Mouse (Mus musculus) testis, adult 2 months (tissue): ENCODE results near the gene Zfp668. TPM values are rescaled to one million over a fixed set of nuclear protein-coding genes. Genes with fewer than 3 reads are reported as not detected.

Experiments used
- H3K27ac ChIP-seq: fragments of 200-500 bp; 2 replicates; pipeline ENCODE4 v1.5.1; 2012; ENCODE audit warnings: low read depth, low read length; ENCODE audit not compliant: control insufficient read depth, insufficient read depth
- H3K27me3 ChIP-seq: fragments of 200-500 bp; 2 replicates; pipeline ENCODE4 v1.6.1; 2012; ENCODE audit warnings: mild to moderate bottlenecking, low read length, moderate library complexity; ENCODE audit not compliant: control insufficient read depth, insufficient read depth
- H3K36me3 ChIP-seq: fragments of 200-500 bp; 2 replicates; pipeline ENCODE4 v1.6.1; 2012; ENCODE audit warnings: mild to moderate bottlenecking, low read length; ENCODE audit not compliant: control insufficient read depth, insufficient read depth
- H3K4me1 ChIP-seq: fragments of 200-500 bp; 2 replicates; pipeline ENCODE4 v1.6.1; 2012; ENCODE audit warnings: low read length; ENCODE audit not compliant: control insufficient read depth, insufficient read depth
- H3K4me3 ChIP-seq: fragments of 200-500 bp; 2 replicates; pipeline ENCODE4 v1.5.1; 2012; ENCODE audit warnings: low read depth, mild to moderate bottlenecking, low read length, moderate library complexity, mixed read lengths; ENCODE audit not compliant: control insufficient read depth
- CTCF ChIP-seq: fragments of 200-500 bp; IDR thresholded peaks from 2 replicates; pipeline ENCODE4 v1.5.1; 2012; ENCODE audit warnings: low read depth, mild to moderate bottlenecking, inconsistent platforms, low read length, moderate library complexity; ENCODE audit not compliant: control insufficient read depth, insufficient read depth, insufficient replicate concordance
- POLR2A ChIP-seq: fragments of 200-500 bp; IDR thresholded peaks from 2 replicates; pipeline ENCODE4 v1.6.1; 2012; ENCODE audit warnings: low read depth, mild to moderate bottlenecking, inconsistent platforms, low read length, moderate library complexity; ENCODE audit not compliant: control insufficient read depth
- polyA plus RNA-seq: library from polyadenylated mRNA; depleted of rRNA; stranded (reverse); fragments of >200 nt; gene quantifications from 2 replicates; pipeline ENCODE4 v1.2.3, GENCODE M21; 2012

The Zfp668 gene
- polyA plus RNA-seq, 1 experiment: 3.2 TPM

DNA sequence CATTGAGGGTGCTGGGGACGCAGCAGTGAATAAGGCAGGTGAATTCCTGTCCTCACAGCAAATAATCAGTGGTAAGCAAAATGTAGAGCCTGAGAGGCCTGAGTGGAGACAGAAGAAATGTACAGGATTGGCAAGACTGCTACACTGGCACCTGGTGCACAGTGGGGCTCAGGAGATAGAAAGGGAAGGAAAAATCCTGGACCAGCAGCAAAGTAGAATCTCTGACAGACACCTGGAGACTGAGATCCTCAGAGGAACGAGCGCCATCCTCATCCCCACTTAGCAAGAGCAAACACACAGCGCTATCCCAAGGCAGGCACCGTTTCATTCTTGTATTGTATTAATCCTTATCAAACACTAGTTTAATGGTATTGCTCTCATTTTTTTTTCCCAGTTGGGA lies 39.2 kb downstream of the Zfp668 start:
- Histone ChIP-seq H3K27me3 (no peaks in the 10 kb centered on the region), H3K36me3 (no peaks in the 10 kb centered on the region), H3K27ac (no peak overlapping the region), H3K4me3 (no peak overlapping the region), H3K4me1 (peaks cover 13% of the 10 kb centered on the region)
- no peak for TF ChIP-seq CTCF
- no peak for TF ChIP-seq POLR2A

GRCm38 (mm10) chr7:127835550-127835949 lies 41.1 kb downstream of the Zfp668 start:
- TF ChIP-seq POLR2A: no peak
- no peak for TF ChIP-seq CTCF
- Histone ChIP-seq H3K36me3 (no peaks in the 10 kb centered on the region), H3K27ac (no peak overlapping the region), H3K27me3 (no peaks in the 10 kb centered on the region), H3K4me1 (no peaks in the 10 kb centered on the region), H3K4me3 (no peak overlapping the region)

DNA sequence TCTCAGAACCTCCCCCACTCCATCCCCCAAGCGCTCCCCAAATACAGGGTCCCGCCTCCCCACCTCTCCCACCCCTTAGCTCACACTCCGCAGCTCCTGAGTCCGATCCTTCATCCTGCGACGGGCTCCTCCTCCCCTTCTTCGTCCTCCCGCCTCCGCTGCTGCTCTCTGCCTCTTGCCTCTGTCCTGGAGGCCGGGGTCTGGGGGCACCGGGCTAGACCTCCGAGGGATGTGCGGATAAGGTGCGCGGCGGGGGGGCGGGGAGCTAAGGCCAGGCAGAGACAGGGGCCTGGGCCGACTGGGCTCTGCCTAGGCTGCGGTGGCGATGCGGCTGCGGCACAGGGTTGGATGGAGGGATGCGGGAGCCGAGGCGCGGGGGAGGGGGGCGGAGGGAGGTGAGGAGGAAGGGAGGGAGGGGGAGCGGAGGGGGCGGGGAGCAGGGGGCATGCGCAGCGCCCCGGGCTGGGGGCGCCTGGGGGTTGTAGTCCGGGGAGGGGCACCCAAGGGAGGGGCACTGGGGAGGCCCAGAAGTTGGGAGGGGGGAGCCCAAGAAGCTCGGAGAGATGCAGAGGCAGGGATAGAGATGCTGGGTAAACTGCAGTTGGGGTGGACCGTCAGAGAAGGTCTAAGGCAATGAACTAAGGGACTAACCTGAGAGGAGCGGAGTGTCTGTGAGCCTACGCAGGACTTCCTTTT lies 52.3 kb downstream of the Zfp668 start, which contains the start of the genes Stx4a and Stx1b:
Stx4a (plus strand) TSS at position 119 of the 696 bp plus-strand sequence.
Stx1b (minus strand) TSS at position 374 of the 696 bp plus-strand sequence.
- no peaks in the 10 kb centered on the region for H3K36me3 ChIP-seq
- peaks cover 14% of the 10 kb centered on the region for H3K4me1 ChIP-seq
- TF ChIP-seq CTCF: no peak
- no peak for TF ChIP-seq POLR2A
- H3K4me3 ChIP-seq: peak within 1 kb of the TSS; percentile 61
- H3K27ac ChIP-seq: no peak within 1 kb of the TSS
- H3K27me3 ChIP-seq: no peaks in the 10 kb centered on the region

- no peak overlapping the region for H3K27ac ChIP-seq
- no peak for TF ChIP-seq POLR2A
- TF ChIP-seq CTCF: no peak
- H3K27me3 ChIP-seq: no peaks in the 10 kb centered on the region
Measured at GRCm38 (mm10) chr7:127823236-127824171, 53.1 kb downstream of the Zfp668 start.

DNA sequence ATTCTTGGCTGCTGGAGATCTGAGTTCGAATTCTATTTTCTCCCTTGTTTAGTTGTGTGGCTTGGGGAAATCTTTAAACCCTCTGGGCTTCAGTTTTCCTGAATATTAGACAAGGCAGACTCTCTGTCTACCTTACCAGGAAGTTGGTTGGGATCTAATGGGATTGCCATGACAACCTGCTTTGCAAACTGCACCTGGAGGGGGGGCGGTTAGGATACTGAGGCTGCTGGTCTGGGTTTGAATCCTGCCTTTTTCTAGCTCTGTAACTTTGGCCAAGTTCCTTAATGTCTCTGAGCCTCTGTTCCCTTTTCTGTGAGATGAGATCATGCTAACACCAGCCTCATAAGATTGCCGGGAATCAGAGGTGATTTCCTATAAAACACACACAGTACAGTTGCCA lies 54.1 kb downstream of the Zfp668 start:
- Histone ChIP-seq H3K4me1 (peaks cover 14% of the 10 kb centered on the region), H3K4me3 (no peak overlapping the region), H3K27me3 (no peaks in the 10 kb centered on the region), H3K36me3 (no peaks in the 10 kb centered on the region), H3K27ac (no peak overlapping the region)
- TF ChIP-seq CTCF: no peak
- TF ChIP-seq POLR2A: no peak

More at GRCm38 (mm10) chr7:127823236-127824171, 53.1 kb downstream of the Zfp668 start:
- no peaks in the 10 kb centered on the region for H3K36me3 ChIP-seq
- peak overlapping the region; percentile 61 for H3K4me3 ChIP-seq
- H3K4me1 ChIP-seq: peaks cover 14% of the 10 kb centered on the region

- Histone ChIP-seq H3K27me3 (no peaks in the 10 kb centered on the region), H3K36me3 (no peaks in the 10 kb centered on the region), H3K27ac (no peak overlapping the region), H3K4me1 (peaks cover 14% of the 10 kb centered on the region), H3K4me3 (no peak overlapping the region)
- TF ChIP-seq CTCF: no peak
- no peak for TF ChIP-seq POLR2A
Measured at GRCm38 (mm10) chr7:127820836-127821509, 55.7 kb downstream of the Zfp668 start.
